Mouse (Mus musculus) kidney, adult 2 months (tissue): ENCODE measurements at regions not wholly inside any gene's neighbourhood (a gene's known extent, or its start where the extent isn't known, plus 50 kb on each side); places are given as distances from the start of the nearest gene placed in this dataset.

Source experiments
- CTCF ChIP-seq: fragments of 200-500 bp; conservative IDR thresholded peaks from 2 replicates; pipeline ENCODE4 v1.5.1; 2011; ENCODE audit warnings: low read depth, mild to moderate bottlenecking, control low read depth, low read length, moderate library complexity, mixed read lengths; ENCODE audit not compliant: insufficient read depth, insufficient read length
- POLR2A ChIP-seq: fragments of 200-500 bp; IDR thresholded peaks from one replicate; pipeline ENCODE4 v1.6.1; 2011; ENCODE audit warnings: low read depth, low read length, control low read depth

- TF ChIP-seq CTCF = no peak
- no peak for TF ChIP-seq POLR2A
Measured at GRCm38 (mm10) chr12:112369581-112370371, 119.5 kb upstream of the A530016L24Rik start.
